11 mouse cellular contexts compared by ENCODE assay signal in genomic region chr19:9979156-9979555, GRCm38 (mm10). TPM values are rescaled to one million over a fixed set of nuclear protein-coding genes. Genes with fewer than 3 reads are reported as not detected.
DNase-seq lines count a peak whose midpoint lies in the region; ATAC-seq and TF ChIP-seq lines count a peak whose summit lies in the region.
"Had no signal": no experiment of that assay in that cellular context is flagged by ENCODE, and none has a peak within 500 bp of the region (broad histone marks: within the 10 kb centered on the region; RNA-seq: fewer than 3 reads in every experiment).

No protein-coding gene starts in this region.

- H3K27me3 ChIP-seq in heart, embryonic 12.5 days (replicated peaks), result no peaks in the 10 kb centered on the region
- no peaks in the 10 kb centered on the region for H3K27me3 ChIP-seq in lung, embryonic 14.5 days (ENCODE audit: insufficient read depth, low read length)
- no peaks in the 10 kb centered on the region for H3K27me3 ChIP-seq in myocyte (ENCODE audit: control insufficient read depth, insufficient read depth, insufficient read length)
- no peaks in the 10 kb centered on the region for H3K27me3 ChIP-seq in forebrain, embryonic 13.5 days
- H3K27me3 ChIP-seq: neural tube, embryonic 12.5 days had no signal

- H3K36me3 ChIP-seq in heart, embryonic 12.5 days, result peaks cover 4% of the 10 kb centered on the region
- H3K36me3 ChIP-seq in lung, embryonic 14.5 days (ENCODE audit: insufficient read depth), result peaks cover 3% of the 10 kb centered on the region
- peaks cover 5% of the 10 kb centered on the region for H3K36me3 ChIP-seq in myocyte (ENCODE audit: control insufficient read depth, insufficient read depth)
- H3K36me3 ChIP-seq in forebrain, embryonic 13.5 days (ENCODE audit: poor library complexity, severe bottlenecking), result peaks cover 2% of the 10 kb centered on the region

- H3K27ac ChIP-seq in heart, embryonic 12.5 days (ENCODE audit: poor library complexity, severe bottlenecking), result peak overlapping the region; percentile 69
- peak overlapping the region; percentile 63 for H3K27ac ChIP-seq in lung, embryonic 14.5 days (ENCODE audit: low read depth)
- peak overlapping the region; percentile 91 for H3K27ac ChIP-seq in brown adipose tissue, adult 24 weeks (replicated peaks; ENCODE audit: low read depth, low read length)
- no peak overlapping the region for H3K27ac ChIP-seq in forebrain, embryonic 13.5 days
- H3K27ac ChIP-seq: neural tube, embryonic 12.5 days had no signal

- TF ChIP-seq POLR2A in myocyte (IDR thresholded peaks at IDR 0.05; ENCODE audit: insufficient read length, low read depth), result no peak

- WGBS in heart, embryonic 12.5 days, result 89% methylated on average over 2 of the region's 2 CpGs
- 70% methylated on average over 2 of the region's 2 CpGs for WGBS in lung, embryonic 14.5 days
- 79% methylated on average over 2 of the region's 2 CpGs for WGBS in forebrain, embryonic 13.5 days

- ATAC-seq in heart, embryonic 12.5 days (ENCODE audit: insufficient number of reproducible peaks, low FRiP score), result no peak
- ATAC-seq in lung, embryonic 14.5 days (ENCODE audit: insufficient read depth), result no peak
- ATAC-seq in forebrain, embryonic 13.5 days, result no peak

- no peak for DNase-seq in heart, adult 18-20 months
- DNase-seq in lung, embryonic 14.5 days, result no peak
- no peak for DNase-seq in lung, adult 18-20 months
- no peak for DNase-seq in thymus, postnatal 25 days
- DNase-seq: cerebellum, adult 11 months; thymus, adult 2 months had no signal

- TF ChIP-seq CTCF in lung, embryonic 14.5 days (IDR thresholded peaks at IDR 0.05; ENCODE audit: low read depth), result no peak

- H3K4me1 ChIP-seq in heart, embryonic 12.5 days (replicated peaks), result peaks cover 45% of the 10 kb centered on the region
- H3K4me1 ChIP-seq in lung, embryonic 14.5 days (ENCODE audit: insufficient read depth), result peaks cover 20% of the 10 kb centered on the region
- H3K4me1 ChIP-seq in brown adipose tissue, adult 24 weeks (ENCODE audit: control insufficient read depth, insufficient read depth, insufficient read length, low read length), result peaks cover 12% of the 10 kb centered on the region; the same call in 1 of the 2 replicates
- H3K4me1 ChIP-seq in forebrain, embryonic 13.5 days, result peaks cover 22% of the 10 kb centered on the region

- H3K79me2 ChIP-seq in myocyte (ENCODE audit: control insufficient read depth, insufficient read depth), result peaks cover 15% of the 10 kb centered on the region

- peak overlapping the region; percentile 24; the same call in 1 of the 2 replicates for H3K4me2 ChIP-seq in heart, embryonic 12.5 days
- H3K4me2 ChIP-seq in lung, embryonic 14.5 days, result no peak overlapping the region
- peak overlapping the region; percentile 65 for H3K4me2 ChIP-seq in myocyte (ENCODE audit: low read depth)
- no peak overlapping the region for H3K4me2 ChIP-seq in forebrain, embryonic 13.5 days
- H3K4me2 ChIP-seq: neural tube, embryonic 12.5 days had no signal

- H3K4me3 ChIP-seq in heart, embryonic 12.5 days, result no peak overlapping the region
- H3K4me3 ChIP-seq in lung, embryonic 14.5 days (ENCODE audit: low read depth, low read length), result no peak overlapping the region
- no peak overlapping the region for H3K4me3 ChIP-seq in brown adipose tissue, adult 24 weeks (ENCODE audit: insufficient read depth, low read depth, low read length)
- H3K4me3 ChIP-seq in myocyte, result no peak overlapping the region
- H3K4me3 ChIP-seq in forebrain, embryonic 13.5 days, result no peak overlapping the region
- H3K4me3 ChIP-seq: neural tube, embryonic 12.5 days had no signal

- H3ac ChIP-seq in myocyte (ENCODE audit: control insufficient read depth, insufficient read length), result no peak overlapping the region

- no peaks in the 10 kb centered on the region for H3K9me3 ChIP-seq in heart, embryonic 12.5 days (replicated peaks)
- H3K9me3 ChIP-seq in lung, embryonic 14.5 days (ENCODE audit: low read depth, low read length), result no peaks in the 10 kb centered on the region
- H3K9me3 ChIP-seq in forebrain, embryonic 13.5 days (replicated peaks), result no peaks in the 10 kb centered on the region
- H3K9me3 ChIP-seq: neural tube, embryonic 12.5 days had no signal

- H3K9ac ChIP-seq in heart, embryonic 12.5 days, result no peak overlapping the region
- H3K9ac ChIP-seq in lung, embryonic 14.5 days, result no peak overlapping the region
- no peak overlapping the region for H3K9ac ChIP-seq in forebrain, embryonic 13.5 days
- H3K9ac ChIP-seq: neural tube, embryonic 12.5 days had no signal

TF ChIP-seq in myocyte, 11 proteins besides CTCF, POLR2A, EP300 and RAD21:
- TF ChIP-seq USF1 (IDR thresholded peaks at IDR 0.05; ENCODE audit: low read depth) (no peak), MAX (IDR thresholded peaks at IDR 0.05; ENCODE audit: low read depth) (no peak), SRF (IDR thresholded peaks at IDR 0.05; ENCODE audit: control insufficient read depth, insufficient read length, low read depth) (no peak)

RNA-seq across cellular contexts. Expression of gene Fth1, which starts 1.2 kb away (rescaled TPM):
- 2,254 and 2,412 TPM in 2 replicates for polyA plus RNA-seq in heart, embryonic 12.5 days (2016; fragmentation: Nextera tagmentation; extraction: Ambion mirVana)
- 1,000 to 10,000 TPM; 2,847 to 3,135 TPM for total RNA-seq in heart, adult 18-20 months (2021)
- 1,651 and 1,692 TPM in 2 replicates for polyA plus RNA-seq in lung, embryonic 14.5 days (2014; fragmentation: Nextera tagmentation; extraction: Ambion mirVana)
- polyA plus RNA-seq in brown adipose tissue, adult 24 weeks (2012; ENCODE audit: insufficient read depth, insufficient read length, missing spikeins), result 4,010 and 5,287 TPM in 2 replicates
- polyA plus RNA-seq in myocyte (2012; fragmentation: generic; extraction: Trizol), result 6,603 TPM
- polyA plus RNA-seq in forebrain, embryonic 13.5 days (2015; fragmentation: Nextera tagmentation; extraction: Ambion mirVana), result 1,364 and 1,444 TPM in 2 replicates

RNA-seq across cellular contexts. Expression of gene Best1, which starts 22.3 kb away (rescaled TPM):
- polyA plus RNA-seq in heart, embryonic 12.5 days (2016; fragmentation: Nextera tagmentation; extraction: Ambion mirVana), result 0.32 and 0.34 TPM in 2 replicates
- total RNA-seq in heart, adult 18-20 months (2021), result under 1 TPM; 0.12 to 0.13 TPM
- 1.0 and 1.4 TPM in 2 replicates for polyA plus RNA-seq in lung, embryonic 14.5 days (2014; fragmentation: Nextera tagmentation; extraction: Ambion mirVana)
- polyA plus RNA-seq in brown adipose tissue, adult 24 weeks (2012; ENCODE audit: insufficient read depth, insufficient read length, missing spikeins), result not detected in 2 replicates
- polyA plus RNA-seq in myocyte (2012; fragmentation: generic; extraction: Trizol), result 6.6 TPM
- polyA plus RNA-seq in forebrain, embryonic 13.5 days (2015; fragmentation: Nextera tagmentation; extraction: Ambion mirVana), result 0.76 and 1.2 TPM in 2 replicates

RNA-seq across cellular contexts. Expression of gene Rab3il1, which starts 22.3 kb away (rescaled TPM):
- 38.0 and 39.7 TPM in 2 replicates for polyA plus RNA-seq in heart, embryonic 12.5 days (2016; fragmentation: Nextera tagmentation; extraction: Ambion mirVana)
- total RNA-seq in heart, adult 18-20 months (2021), result 1 to 10 TPM; 6.6 to 6.8 TPM
- 30.9 and 34.0 TPM in 2 replicates for polyA plus RNA-seq in lung, embryonic 14.5 days (2014; fragmentation: Nextera tagmentation; extraction: Ambion mirVana)
- 4.8 and 7.5 TPM in 2 replicates for polyA plus RNA-seq in brown adipose tissue, adult 24 weeks (2012; ENCODE audit: insufficient read depth, insufficient read length, missing spikeins)
- 15.2 TPM for polyA plus RNA-seq in myocyte (2012; fragmentation: generic; extraction: Trizol)
- 14.4 and 15.2 TPM in 2 replicates for polyA plus RNA-seq in forebrain, embryonic 13.5 days (2015; fragmentation: Nextera tagmentation; extraction: Ambion mirVana)

Comparison
In these comparisons a context has a peak if more than half of its experiments do, and no peak if none do; other contexts are left out.
1. H3K4me2 ChIP-seq: peak in heart, embryonic 12.5 days (single experiment) and myocyte (single experiment); none in lung, embryonic 14.5 days (single experiment) and forebrain, embryonic 13.5 days (single experiment).